Mouse (Mus musculus): ENCODE measurements around the gene Papss2.
A peak's percentile ranks its signal among the peaks of the same experiment; 100 is the strongest.

Gene Papss2

DNA sequence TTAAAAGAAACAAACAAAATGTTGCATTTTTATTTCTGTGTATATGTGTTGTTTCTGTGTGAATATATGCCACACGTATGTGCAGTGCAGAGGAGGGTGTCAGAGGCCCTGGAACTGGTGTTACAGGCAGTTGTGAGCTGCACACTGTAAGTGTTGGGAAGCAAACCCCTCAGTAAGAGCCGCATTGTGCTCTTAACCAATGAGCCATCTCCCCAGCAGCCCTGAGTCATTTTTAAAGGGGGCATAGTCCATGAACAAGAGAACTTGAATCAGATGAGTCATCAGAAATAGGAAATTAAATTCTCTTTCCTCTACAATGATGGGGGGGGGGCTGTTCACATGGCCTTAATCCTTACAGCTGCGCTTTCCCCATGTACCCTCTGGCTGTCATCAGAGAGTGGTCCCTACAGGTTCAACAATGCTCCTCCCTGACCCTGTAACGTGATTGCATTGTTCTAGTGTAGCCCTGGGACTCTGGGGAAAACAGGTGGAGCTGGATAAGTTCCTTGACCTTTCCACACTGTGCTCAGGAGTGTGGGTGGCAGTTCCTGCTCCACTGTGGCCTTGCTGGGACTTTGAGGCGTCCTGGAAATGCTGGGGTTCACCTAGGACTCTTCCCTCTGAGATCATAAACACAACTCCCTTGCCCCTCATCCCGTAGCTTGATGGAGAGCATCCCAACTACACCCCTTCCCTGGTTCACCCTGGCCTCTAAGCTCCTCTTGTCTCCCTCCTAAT, 5.6 kb downstream of the Papss2 start:
- no peak for DNase-seq

- DNase-seq: no peak
These were observed 7.9 kb downstream of the Papss2 start for GRCm38 (mm10) chr19:32603466-32603865.

- no peak for DNase-seq
These were observed 8.5 kb downstream of the Papss2 start for GRCm38 (mm10) chr19:32604127-32604526.

GRCm38 (mm10) chr19:32604563-32605252, 9.1 kb downstream of the Papss2 start:
- no peak for DNase-seq

DNA sequence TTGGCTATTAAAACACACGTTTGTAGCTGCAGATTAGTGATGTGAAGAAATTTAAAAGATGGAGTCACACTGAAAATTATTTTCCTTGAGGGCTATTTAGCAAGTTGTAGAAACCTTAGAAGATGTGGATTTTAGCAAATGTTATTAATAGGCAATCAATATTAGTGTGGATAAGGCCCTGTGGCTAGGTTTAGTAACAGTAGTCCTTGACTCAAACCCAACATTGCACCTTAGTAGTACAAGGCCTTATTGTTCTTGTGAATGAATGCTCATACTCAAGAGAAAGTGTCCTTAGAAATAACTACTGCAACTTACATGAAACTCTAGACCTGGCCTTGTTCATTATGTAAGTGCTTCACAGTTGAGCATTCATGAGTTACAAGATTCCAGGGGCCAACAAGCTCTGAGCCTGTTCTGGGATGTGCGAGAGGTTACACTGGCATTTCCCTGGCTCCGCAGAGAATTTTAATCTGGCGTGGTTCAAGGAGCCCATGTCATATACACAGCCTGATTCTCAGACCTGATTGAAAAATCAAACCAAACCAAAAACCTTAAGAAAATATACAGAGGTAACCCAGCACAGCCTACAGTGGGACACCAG, 10.7 kb downstream of the Papss2 start:
- DNase-seq: no peak

GRCm38 (mm10) chr19:32607036-32607435, 11.4 kb downstream of the Papss2 start:
- DNase-seq: no peak

DNA sequence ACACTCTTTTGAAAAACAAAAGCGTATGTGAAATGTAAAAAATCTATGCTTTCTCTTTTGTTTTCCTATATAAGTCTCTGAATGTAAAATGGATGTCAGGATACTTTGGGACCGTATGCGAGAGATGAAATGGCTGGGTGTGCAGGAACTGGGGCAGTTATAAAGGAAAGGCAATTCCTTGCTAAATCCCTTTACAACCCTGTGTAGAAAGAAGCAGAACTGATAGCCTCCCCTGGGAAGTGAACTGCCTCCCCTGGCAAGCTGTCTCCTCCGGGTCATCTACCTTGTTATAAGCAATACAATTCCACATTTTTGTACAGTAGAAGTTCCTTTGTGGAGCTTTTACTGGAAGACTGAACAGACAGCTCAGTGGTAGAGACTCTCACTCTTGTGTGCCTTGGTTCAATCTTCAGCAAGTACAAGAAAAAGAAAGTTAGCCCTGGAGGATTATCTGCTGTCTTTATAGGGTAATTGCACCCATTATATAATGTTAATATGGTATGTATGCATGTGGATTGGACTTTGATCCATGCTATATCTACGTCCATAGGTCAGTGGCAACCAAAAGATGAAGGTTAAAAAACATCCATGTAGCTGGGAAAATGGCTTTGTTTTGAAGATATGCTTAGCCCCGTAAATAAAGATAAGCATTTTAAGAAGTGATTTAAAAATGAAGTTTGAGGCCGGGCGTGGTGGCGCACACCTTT, 15.9 kb downstream of the Papss2 start:
- no peak for DNase-seq

- no peak for DNase-seq
These were observed 18.6 kb downstream of the Papss2 start for GRCm38 (mm10) chr19:32614046-32614771.

GRCm38 (mm10) chr19:32614772-32615099, 19.1 kb downstream of the Papss2 start:
- DNase-seq: no peak

- no peak for DNase-seq
These were observed 21.1 kb downstream of the Papss2 start for GRCm38 (mm10) chr19:32616646-32617045.

- peak; percentile 59 for DNase-seq
These were observed 24.1 kb downstream of the Papss2 start for GRCm38 (mm10) chr19:32619739-32620138.

DNA sequence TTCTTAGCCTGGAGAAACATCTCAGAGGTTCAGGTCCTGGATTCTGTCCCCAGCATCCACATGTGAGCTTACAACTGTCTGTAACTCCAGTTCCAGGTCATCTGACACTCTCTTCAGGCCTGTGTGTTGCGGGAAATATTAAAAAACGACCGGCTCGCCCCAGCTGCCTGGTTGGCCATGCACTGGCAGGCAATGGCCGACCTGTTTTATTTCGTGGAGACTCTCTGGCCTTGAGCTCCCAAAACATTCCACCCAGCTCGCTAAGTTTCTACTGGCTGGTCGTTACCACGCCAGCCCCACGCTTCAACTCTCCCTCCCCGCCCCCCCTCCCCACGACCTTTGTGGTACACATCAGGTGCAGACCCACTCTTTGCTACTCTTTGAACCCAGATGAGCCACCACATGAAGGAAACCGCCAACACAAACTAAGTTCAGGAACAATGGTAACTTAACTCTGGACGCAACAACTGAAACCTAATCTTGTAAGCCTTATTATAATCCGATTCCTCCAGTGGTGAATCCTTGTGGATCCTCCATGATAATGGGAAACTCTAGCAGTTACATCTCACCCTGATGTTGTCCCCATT, 25.4 kb downstream of the Papss2 start:
- DNase-seq: peak; percentile 23

DNA sequence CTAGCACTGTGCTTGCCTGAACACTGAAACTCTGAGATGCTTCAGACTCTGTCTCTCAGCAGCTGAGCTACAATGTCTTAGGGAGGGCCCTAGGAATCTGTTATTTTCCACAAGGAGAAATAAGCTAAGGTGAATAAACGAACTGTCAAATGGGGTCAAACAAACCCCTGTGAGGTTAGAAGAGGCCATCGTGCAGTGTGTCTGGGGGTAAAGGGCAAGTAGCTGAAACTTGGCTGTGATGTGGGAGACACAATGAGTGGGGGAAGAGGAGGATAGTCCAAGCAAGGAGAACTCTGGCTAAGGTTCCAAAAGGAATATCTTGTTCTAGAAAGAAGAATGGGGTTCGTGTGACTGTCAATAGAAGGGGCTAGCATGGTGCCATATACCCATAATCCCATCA, 26.6 kb downstream of the Papss2 start:
- peak; percentile 46 for DNase-seq

GRCm38 (mm10) chr19:32626768-32627331, 31.3 kb downstream of the Papss2 start:
- DNase-seq: peak; percentile 69

DNA sequence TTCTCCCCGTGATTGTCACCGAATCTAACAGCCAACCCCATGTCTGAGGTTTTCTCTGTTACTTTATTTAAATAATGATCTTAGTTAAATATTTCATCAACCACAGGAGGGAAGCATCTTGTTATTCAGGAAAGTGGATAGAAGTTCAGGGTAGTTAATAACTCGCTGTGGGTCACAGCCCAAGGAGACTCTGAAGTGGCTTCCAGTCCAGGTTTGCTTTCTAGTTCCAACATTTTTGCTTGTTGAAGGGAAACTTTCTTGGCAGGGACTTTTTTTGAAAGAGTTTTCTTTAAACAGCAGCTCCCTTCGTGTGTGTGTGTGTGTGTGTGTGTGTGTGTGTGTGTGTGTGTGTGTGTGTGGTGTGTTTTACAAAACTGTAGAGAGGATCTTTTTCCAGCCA, 32.0 kb downstream of the Papss2 start:
- no peak for DNase-seq

DNA sequence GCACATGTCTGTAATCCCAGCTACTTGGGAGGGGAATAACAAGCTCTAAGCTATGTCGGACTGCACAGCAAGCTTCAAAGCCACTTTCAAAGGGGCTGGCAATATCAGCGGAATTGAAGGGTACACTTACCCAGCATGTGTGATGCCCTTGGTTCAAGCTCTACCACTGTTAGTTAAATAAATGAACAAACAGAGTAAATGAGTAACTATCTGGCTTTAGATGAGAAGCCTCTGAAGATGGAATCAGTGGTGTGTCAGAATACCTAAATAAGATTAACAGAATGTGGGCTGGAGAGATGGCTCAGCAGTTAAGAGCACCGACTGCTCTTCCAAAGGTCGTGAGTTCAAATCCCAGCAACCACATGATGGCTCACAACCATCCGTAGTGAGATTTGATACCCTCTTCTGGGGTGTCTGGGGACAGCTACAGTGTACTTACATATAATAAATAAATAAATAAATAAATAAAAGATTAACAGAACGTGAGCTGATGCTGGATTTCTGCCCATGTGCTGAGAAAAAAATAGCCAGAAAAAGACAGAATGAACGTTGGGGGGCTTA, 33.1 kb downstream of the Papss2 start:
- DNase-seq: peak; percentile 43

- DNase-seq: no peak
These were observed 39.3 kb downstream of the Papss2 start for GRCm38 (mm10) chr19:32634916-32635315.

DNA sequence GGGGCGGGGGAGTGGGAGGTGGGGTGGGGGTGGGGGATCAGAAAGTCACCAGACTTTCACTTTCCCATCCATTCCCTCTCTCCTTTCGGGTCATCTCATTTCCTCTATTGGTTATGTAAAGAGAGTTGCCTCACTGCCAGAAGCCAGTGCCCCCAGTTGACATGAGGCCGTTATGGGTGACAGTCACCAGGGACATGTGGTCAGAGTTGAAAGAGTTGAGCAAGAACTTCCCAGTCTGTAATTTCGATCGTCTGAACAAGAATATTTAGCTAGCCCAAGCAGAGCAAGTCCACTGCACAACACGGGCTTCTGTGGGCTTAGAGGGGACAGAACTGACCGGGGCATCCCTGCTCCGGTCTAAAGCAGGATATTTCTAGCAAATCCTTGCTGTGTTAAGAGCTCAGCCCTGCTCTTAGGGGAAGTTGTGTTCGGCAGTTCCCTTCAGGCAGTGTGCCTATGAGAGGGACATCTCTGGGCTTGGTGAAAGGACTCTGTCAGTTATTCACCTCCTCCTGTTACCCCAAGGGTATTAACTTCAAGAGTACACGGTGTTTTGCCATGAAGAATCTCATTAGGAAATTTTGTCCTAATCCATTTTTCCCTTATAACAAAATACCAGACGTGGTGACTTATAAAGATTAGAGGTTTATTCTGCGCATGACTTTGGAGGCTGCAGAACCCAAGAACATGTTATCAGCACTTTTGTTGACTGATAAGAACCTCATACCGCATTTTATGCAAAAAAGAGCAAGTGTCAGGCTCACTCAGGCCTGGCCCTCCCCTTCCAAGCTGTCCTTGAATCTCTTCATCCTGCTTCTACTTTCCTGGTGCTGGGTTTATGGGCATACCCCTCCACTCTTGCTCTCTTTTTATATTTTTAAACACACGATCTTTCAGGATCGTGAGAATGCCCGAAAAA, 42.0 kb downstream of the Papss2 start:
- DNase-seq: peak; percentile 31

DNA sequence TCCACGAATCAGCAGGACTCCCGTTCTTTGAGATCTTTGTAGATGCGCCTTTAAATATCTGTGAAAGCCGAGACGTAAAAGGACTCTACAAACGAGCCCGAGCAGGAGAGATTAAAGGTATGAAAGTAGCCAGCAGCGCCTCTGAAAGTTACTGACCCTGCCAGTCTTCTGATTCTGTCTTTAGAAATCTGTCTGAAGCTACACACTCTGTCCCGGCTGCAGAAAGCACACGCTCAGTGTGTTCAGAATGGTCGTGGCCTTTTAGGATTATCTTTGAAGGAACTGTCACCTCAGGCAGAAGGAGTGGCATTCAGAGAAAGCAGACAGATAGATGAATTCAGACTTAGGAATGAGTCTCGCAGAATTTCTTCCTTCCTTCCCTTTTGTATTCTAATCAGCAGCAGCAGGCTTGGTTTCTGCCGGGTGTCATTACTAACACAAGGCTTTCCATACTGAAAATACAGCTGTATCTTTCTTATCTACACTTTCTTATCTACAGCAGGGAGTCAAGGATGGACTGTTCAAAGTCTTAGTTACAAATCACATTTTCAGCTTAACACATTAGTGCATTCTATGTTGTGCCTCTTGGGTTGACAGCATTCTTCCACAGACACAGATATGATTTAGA, 42.8 kb downstream of the Papss2 start:
- no peak for DNase-seq

DNA sequence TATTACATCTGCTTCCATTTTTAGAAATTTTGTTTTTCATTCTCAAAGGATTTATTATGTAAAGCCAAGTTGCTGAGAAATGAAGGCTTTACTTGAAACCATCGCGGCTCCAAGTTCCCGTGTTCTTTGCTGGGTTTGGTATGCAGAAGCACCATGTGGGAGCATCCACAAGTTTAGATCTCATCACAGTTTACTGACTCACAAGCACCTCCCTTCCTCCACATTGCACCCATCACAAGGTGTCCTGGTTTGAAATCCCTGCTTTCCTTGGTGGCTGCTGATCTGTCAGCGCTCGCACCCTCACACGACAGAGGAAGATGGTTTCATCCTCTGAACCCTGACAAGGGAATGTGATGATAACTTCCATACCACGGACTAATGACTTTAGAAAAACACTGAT, 45.9 kb downstream of the Papss2 start:
- DNase-seq: no peak
